Mouse (Mus musculus) gastrocnemius, adult 2 months (tissue): ENCODE measurements at regions not wholly inside any gene's neighbourhood (a gene's known extent, or its start where the extent isn't known, plus 50 kb on each side); places are given as distances from the start of the nearest gene placed in this dataset.
A peak's percentile ranks its signal among the peaks of the same experiment; 100 is the strongest.

Experiments
- DNase-seq: peaks from one replicate; pipeline ENCODE4 v3.0.0; 2022
- H3K27ac ChIP-seq: fragments of 200-600 bp; 2 replicates; pipeline ENCODE4 v1.8.1; 2022; ENCODE audit warnings: mild to moderate bottlenecking
- H3K4me3 ChIP-seq: fragments of 200-600 bp; 2 replicates; pipeline ENCODE4 v1.8.1; 2022; ENCODE audit warnings: mild to moderate bottlenecking, moderate library complexity
- CTCF ChIP-seq: fragments of 200-600 bp; IDR thresholded peaks from 2 replicates; pipeline ENCODE4 v1.8.1; 2022; ENCODE audit warnings: antibody characterized with exemption, mild to moderate bottlenecking, moderate library complexity
- intact Hi-C: fragments of 180-260 bp; cut with DNase I; formaldehyde crosslinking; loops from one replicate; pipeline ENCODE4 v1.15.1; 2025

- H3K4me3 ChIP-seq: no peak overlapping the region
- no peak for DNase-seq
- H3K27ac ChIP-seq: no peak overlapping the region
- no peak for TF ChIP-seq CTCF
- intact Hi-C loops: no loop called here
Measured at GRCm38 (mm10) chr1:98268853-98269252, 152.1 kb upstream of the Slco6d1 start.

DNA sequence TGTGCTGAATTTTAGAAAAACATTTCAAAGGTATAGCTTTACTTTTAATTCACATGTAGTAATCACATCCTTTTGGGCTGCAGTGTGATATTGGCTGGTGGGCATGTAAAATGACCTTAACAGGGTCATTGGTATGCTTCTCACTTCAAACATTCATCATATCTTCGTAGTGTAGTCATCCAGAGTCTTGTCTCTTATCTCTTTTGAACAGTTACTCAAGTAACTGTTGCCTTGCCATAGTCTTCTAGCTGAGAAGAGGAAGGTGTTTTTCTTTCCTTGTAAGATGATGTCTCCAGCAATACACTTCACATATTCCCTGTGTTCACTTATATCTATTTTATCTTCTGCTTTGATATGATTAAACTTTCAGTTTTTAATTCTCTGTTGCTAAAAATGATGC is 150.7 kb upstream of the Slco6d1 start:
- no peak for DNase-seq
- intact Hi-C loops: no loop called here
- TF ChIP-seq CTCF: no peak

DNA sequence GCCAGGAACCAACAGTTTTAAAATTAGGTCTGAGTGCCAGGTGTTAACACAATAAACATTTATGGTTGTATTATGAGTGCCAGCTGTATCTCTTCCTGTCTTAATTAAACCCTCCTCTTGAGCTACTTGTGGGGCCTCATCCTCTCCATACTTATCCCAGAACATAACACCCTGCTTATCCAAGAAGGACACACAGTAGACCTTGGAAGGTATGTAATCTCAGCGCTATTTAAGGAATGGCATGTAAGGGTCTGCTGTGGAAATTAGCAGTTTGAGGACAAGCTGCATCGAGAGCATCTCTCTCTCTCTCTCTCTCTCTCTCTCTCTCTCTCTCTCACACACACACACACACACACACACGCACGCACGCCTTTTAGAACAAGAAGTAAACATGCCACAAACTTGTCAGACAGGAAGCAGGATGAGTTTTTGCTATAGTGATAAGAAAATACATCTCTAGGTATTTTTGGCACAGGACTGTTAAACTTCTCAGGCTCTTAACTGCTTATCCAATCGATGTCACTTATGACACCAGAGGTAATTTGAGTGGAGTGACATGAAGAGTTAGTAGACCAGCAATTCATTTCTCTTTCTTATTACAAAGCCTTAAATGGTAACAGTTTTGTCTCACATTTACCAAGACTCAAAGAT is 146.8 kb upstream of the Slco6d1 start:
- Histone ChIP-seq H3K4me3 (no peak overlapping the region), H3K27ac (no peak overlapping the region)
- TF ChIP-seq CTCF: no peak
- no peak for DNase-seq
- intact Hi-C loops: no loop called here

More for the DNA sequence above, 150.7 kb upstream of the Slco6d1 start:
- Histone ChIP-seq H3K4me3 (no peak overlapping the region), H3K27ac (no peak overlapping the region)

DNA sequence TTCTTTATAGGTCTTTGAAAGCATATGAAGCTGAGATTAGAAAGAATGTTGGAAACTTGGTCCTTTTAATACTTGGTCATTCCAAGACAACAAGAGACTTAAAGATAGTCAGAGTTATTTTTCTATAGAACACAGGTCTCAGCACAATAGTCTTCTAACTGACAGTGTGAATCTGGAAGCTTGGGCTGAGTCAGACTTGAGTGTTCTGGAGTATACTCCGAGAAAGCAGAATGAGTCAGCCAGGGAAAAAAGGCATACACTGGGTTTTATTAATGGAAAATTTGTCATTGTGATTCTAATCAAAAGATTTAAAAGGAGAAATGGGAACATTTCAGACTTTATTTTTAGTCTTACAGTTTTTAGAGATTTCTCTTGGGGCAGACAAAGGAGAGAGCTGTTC is 145.4 kb upstream of the Slco6d1 start:
- DNase-seq: no peak
- H3K4me3 ChIP-seq: no peak overlapping the region
- no peak overlapping the region for H3K27ac ChIP-seq
- TF ChIP-seq CTCF: no peak
- intact Hi-C loops: no loop called here

GRCm38 (mm10) chr1:98279446-98280048 is 141.4 kb upstream of the Slco6d1 start:
- intact Hi-C loops: no loop called here
- DNase-seq: no peak
- H3K27ac ChIP-seq: no peak overlapping the region
- no peak overlapping the region for H3K4me3 ChIP-seq
- no peak for TF ChIP-seq CTCF

DNA sequence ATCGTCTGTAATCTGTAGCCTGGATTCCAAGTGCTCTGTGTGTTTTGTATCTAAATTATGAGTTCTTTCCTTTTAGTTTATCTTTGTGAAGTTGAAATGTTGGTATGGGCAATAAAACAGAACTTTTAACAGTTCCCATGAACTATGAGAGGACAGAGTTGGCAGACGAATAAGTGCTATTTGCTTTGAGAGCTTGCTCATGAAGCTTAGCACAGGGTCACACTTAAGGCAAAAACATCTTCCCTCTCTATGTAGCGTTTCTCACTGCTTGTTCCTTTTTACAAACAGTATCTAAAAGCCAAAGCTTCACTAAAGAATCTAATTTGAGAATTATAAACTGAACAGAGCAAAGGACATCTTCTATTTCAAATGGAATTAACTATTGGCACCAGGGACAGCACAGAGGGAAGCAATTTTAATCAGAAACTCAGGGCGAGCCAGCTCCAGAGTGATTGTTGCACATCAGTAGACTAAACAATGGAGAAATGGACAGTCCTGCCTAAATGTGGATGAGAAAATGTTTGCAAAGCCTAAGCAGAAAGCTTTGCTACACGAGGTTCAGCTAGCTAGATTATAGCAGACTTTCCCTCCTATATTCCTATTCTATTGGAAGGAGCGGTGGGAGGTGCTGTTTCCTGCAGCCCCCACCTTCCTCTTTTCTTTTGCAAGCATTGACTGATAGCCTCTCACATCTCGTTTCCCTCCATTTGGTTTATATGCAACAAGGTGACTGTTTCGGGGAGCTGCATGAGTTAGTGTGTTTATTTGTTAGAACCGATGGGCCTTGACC is 140.5 kb upstream of the Slco6d1 start:
- Histone ChIP-seq H3K4me3 (no peak overlapping the region), H3K27ac (no peak overlapping the region)
- DNase-seq: no peak
- intact Hi-C loops: no loop called here
- no peak for TF ChIP-seq CTCF

GRCm38 (mm10) chr1:98281053-98281770 is 139.7 kb upstream of the Slco6d1 start:
- Histone ChIP-seq H3K27ac (no peak overlapping the region), H3K4me3 (no peak overlapping the region)
- TF ChIP-seq CTCF: no peak
- intact Hi-C loops: no loop called here
- no peak for DNase-seq

- no peak for DNase-seq
- no peak for TF ChIP-seq CTCF
- Histone ChIP-seq H3K4me3 (no peak overlapping the region), H3K27ac (no peak overlapping the region)
- intact Hi-C loops: no loop called here
Measured at GRCm38 (mm10) chr1:98281771-98282149, 139.2 kb upstream of the Slco6d1 start.

GRCm38 (mm10) chr1:98303166-98303565 is 117.8 kb upstream of the Slco6d1 start:
- no peak for TF ChIP-seq CTCF
- intact Hi-C loops: no loop called here

GRCm38 (mm10) chr1:98306363-98306762 is 114.6 kb upstream of the Slco6d1 start:
- Histone ChIP-seq H3K27ac (no peak overlapping the region), H3K4me3 (no peak overlapping the region)
- intact Hi-C loops: no loop called here
- TF ChIP-seq CTCF: no peak
- no peak for DNase-seq

More at GRCm38 (mm10) chr1:98303166-98303565, 117.8 kb upstream of the Slco6d1 start:
- no peak for DNase-seq
- Histone ChIP-seq H3K27ac (no peak overlapping the region), H3K4me3 (no peak overlapping the region)

DNA sequence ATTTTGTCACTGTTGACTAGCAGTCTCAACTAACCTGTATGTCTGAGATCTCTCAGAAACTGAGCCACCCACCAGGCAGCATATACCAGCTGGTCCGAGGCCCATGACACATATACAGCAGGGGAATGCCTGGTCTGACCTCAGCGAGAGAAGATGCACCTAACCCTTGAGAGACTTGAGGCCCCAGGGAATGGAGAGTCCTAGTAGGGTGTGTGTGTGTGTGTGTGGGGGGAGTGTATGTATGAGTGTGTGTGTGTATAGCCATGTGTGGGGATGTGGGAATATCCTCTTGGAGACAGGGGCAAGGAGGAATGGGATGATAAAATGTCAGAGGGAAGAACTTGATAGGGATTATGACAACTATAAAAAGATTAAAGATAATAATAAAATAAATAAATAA is 113.4 kb upstream of the Slco6d1 start:
- H3K27ac ChIP-seq: no peak overlapping the region
- TF ChIP-seq CTCF: no peak
- intact Hi-C loops: no loop called here
- no peak overlapping the region for H3K4me3 ChIP-seq
- no peak for DNase-seq

- intact Hi-C loops: no loop called here
- DNase-seq: no peak
- no peak overlapping the region for H3K4me3 ChIP-seq
- TF ChIP-seq CTCF: no peak
- H3K27ac ChIP-seq: no peak overlapping the region
Measured at GRCm38 (mm10) chr1:98309894-98310293, 111.0 kb upstream of the Slco6d1 start.

GRCm38 (mm10) chr1:98350095-98350549 is 70.8 kb upstream of the Slco6d1 start:
- Histone ChIP-seq H3K27ac (no peak overlapping the region), H3K4me3 (no peak overlapping the region)
- intact Hi-C loops: loop anchor here (2.0 kb wide), 1 partner anchor 541 kb away; no protein-coding TSS in a partner anchor
- peak; percentile 58 for TF ChIP-seq CTCF
- no peak for DNase-seq
